Mouse (Mus musculus) layer of hippocampus, adult 8-10 months (tissue): ENCODE measurements around the gene Mog. TPM values are rescaled to one million over a fixed set of nuclear protein-coding genes. Genes with fewer than 3 reads are reported as not detected.

Experiments used
- total RNA-seq, 4 experiments: library from RNA; stranded (reverse); gene quantifications; 2 replicates each; pipeline ENCODE4 v1.2.4; 2022

The Mog gene
- total RNA-seq, 4 experiments from 2014 or later: 35.6 to 57.5 (median 47.8) TPM

Other genes starting within 250 kb of the Mog start
- gene H2-M10.6, start 211.2 kb downstream of the Mog start, total RNA-seq: not detected
- 10 to 100 TPM; 22.1 to 26.5 (median 23.2) TPM for gene Trim26, start 186.3 kb downstream of the Mog start, total RNA-seq
- not detected for gene Trim15, start 156.2 kb downstream of the Mog start, total RNA-seq
- gene Trim10, start 153.8 kb downstream of the Mog start, total RNA-seq: not detected
- under 1 TPM in 1 of 4 experiments, not detected in 3; 0.31 TPM for gene Trim40, start 133.3 kb downstream of the Mog start, total RNA-seq
- gene Trim31, start 125.3 kb downstream of the Mog start, total RNA-seq: not detected
- 1 to 10 TPM; 3.9 to 4.3 (median 4.2) TPM for gene Rnf39, start 80.5 kb downstream of the Mog start, total RNA-seq
- 100 to 1,000 TPM; 122 to 142 (median 124) TPM for gene Ppp1r11, start 71.7 kb downstream of the Mog start, total RNA-seq
- 10 to 100 TPM; 26.6 to 35.5 (median 32.2) TPM for gene Znrd1, start 64.8 kb downstream of the Mog start, total RNA-seq
- gene Znrd1as, start 64.8 kb downstream of the Mog start, total RNA-seq: 1 to 10 TPM; 4.1 to 6.8 (median 5.8) TPM
- gene 2410137M14Rik, start 42.2 kb downstream of the Mog start, total RNA-seq: under 1 TPM in 1 of 4 experiments, not detected in 3; 0.47 TPM
- gene H2-M5, start 33.9 kb downstream of the Mog start, total RNA-seq: 1 to 10 TPM in 2 of 4 experiments, under 1 TPM in 2; 0.49 to 1.6 (median 0.91) TPM
- 10 to 100 TPM in 2 of 4 experiments, 1 to 10 TPM in 2; 8.9 to 10.8 (median 9.8) TPM for gene Zfp57, start 22.2 kb downstream of the Mog start, total RNA-seq
- gene Gabbr1, start 22.6 kb upstream of the Mog start, total RNA-seq: 100 to 1,000 TPM; 595 to 693 (median 673) TPM
- not detected for gene Olfr90, start 65.1 kb upstream of the Mog start, total RNA-seq
- gene Olfr91, start 74.9 kb upstream of the Mog start, total RNA-seq: not detected
- not detected for gene Olfr92, start 96.7 kb upstream of the Mog start, total RNA-seq
- gene Olfr93, start 138.1 kb upstream of the Mog start, total RNA-seq: not detected
- not detected for gene Ubd, start 170.5 kb upstream of the Mog start, total RNA-seq
- not detected for gene Olfr94, start 177.6 kb upstream of the Mog start, total RNA-seq
- gene Olfr95, start 189.7 kb upstream of the Mog start, total RNA-seq: not detected
- gene Olfr96, start 196.7 kb upstream of the Mog start, total RNA-seq: not detected
- gene Olfr97, start 213.9 kb upstream of the Mog start, total RNA-seq: not detected
- not detected for gene Olfr98, start 240.4 kb upstream of the Mog start, total RNA-seq
- 1 to 10 TPM; 2.4 to 6.3 (median 4.2) TPM for gene H2-M3, start 246.8 kb upstream of the Mog start, total RNA-seq